Mouse (Mus musculus) forebrain, embryonic 13.5 days (tissue): ENCODE measurements at regions not wholly inside any gene's neighbourhood (a gene's known extent, or its start where the extent isn't known, plus 50 kb on each side); places are given as distances from the start of the nearest gene placed in this dataset.

Source experiments
- ATAC-seq: fragments of 200-750 bp; cut with Nextera tagmentation; 2 replicates; pipeline ENCODE4 v1.8.0; 2017
- H3K27ac ChIP-seq: fragments of 300-500 bp; sonication (generic); 2 replicates; pipeline ENCODE4 v1.5.1; 2015; ENCODE audit warnings: inconsistent platforms, mild to moderate bottlenecking, moderate library complexity
- H3K27me3 ChIP-seq: fragments of 300-500 bp; sonication (generic); 2 replicates; pipeline ENCODE4 v1.6.1; 2015; ENCODE audit warnings: mild to moderate bottlenecking, inconsistent platforms
- H3K36me3 ChIP-seq: fragments of 300-500 bp; sonication (generic); 2 replicates; pipeline ENCODE4 v1.6.1; 2015; ENCODE audit warnings: mild to moderate bottlenecking, inconsistent platforms; ENCODE audit not compliant: poor library complexity, severe bottlenecking
- H3K4me1 ChIP-seq: fragments of 300-500 bp; sonication (generic); 2 replicates; pipeline ENCODE4 v1.6.1; 2015; ENCODE audit warnings: inconsistent platforms
- H3K4me2 ChIP-seq: fragments of 300-500 bp; sonication (generic); 2 replicates; pipeline ENCODE4 v1.6.1; 2015; ENCODE audit warnings: inconsistent platforms, mild to moderate bottlenecking, moderate library complexity
- H3K4me3 ChIP-seq: fragments of 300-500 bp; sonication (generic); 2 replicates; pipeline ENCODE4 v1.5.1; 2015; ENCODE audit warnings: mild to moderate bottlenecking, inconsistent platforms
- H3K9ac ChIP-seq: fragments of 300-500 bp; sonication (generic); 2 replicates; pipeline ENCODE4 v1.6.1; 2015; ENCODE audit warnings: mild to moderate bottlenecking, inconsistent platforms
- H3K9me3 ChIP-seq: fragments of 300-500 bp; sonication (generic); replicated peaks from 2 replicates; pipeline ENCODE4 v1.6.1; 2016; ENCODE audit warnings: inconsistent platforms
- WGBS: fragments of 180-500 bp; shearing (Covaris S2); methylation state at CpG from one replicate; pipeline ENCODE4 v1.1.7; 2015; 5-methylcytosine and 5-hydroxymethylcytosine counted together

DNA sequence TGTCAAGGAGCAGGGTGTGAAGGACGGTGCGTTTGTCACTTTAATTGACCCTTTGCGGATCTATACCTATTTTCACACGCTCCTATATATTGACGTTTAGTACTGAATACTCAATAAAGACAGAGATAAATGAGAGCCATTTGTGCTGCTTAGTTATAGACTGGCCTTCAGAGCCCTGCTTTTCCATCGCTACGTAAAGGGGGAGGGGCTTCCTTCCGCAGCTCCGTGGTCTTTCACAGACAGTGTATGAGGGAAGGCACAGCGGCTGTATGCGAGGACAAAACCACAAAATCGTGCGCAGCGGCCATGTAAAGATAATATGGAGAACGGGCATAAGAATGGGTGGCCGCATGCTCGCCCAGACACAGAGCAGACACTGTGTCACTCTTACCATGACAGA, 58.4 kb upstream of the Pced1b start:
- Histone ChIP-seq H3K27me3 (no peaks in the 10 kb centered on the region), H3K4me2 (no peak overlapping the region), H3K36me3 (no peaks in the 10 kb centered on the region), H3K4me1 (no peaks in the 10 kb centered on the region), H3K4me3 (no peak overlapping the region), H3K27ac (no peak overlapping the region), H3K9me3 (no peaks in the 10 kb centered on the region), H3K9ac (no peak overlapping the region)
- 91% methylated on average over 17 of the region's 17 CpGs for WGBS
- no peak for ATAC-seq

DNA sequence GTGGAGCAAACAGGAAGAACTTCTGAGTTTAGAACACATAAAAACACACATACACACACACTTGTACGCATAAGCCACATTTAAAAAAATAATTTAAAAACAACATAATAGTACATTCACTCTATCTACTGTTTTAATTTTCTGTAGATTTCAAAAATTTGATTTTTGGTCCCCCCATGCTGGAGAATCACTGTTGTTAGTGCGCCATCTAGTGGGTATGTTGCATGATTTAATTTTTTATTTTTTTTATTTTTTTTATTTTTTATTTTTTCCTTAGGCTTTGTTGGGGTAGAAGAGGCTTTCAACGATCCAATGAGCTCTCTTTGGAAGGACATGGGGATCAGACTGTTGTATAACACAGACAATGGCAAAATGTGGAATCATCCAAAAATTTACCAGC, 59.1 kb upstream of the Pced1b start:
- no peaks in the 10 kb centered on the region for H3K4me1 ChIP-seq
- H3K4me3 ChIP-seq = no peak overlapping the region
- no peaks in the 10 kb centered on the region for H3K36me3 ChIP-seq
- no peak for ATAC-seq
- no peaks in the 10 kb centered on the region for H3K27me3 ChIP-seq
- H3K9ac ChIP-seq = no peak overlapping the region
- WGBS = 40% methylated on average over 3 of the region's 3 CpGs
- no peak overlapping the region for H3K4me2 ChIP-seq
- H3K27ac ChIP-seq = no peak overlapping the region
- H3K9me3 ChIP-seq = no peaks in the 10 kb centered on the region

DNA sequence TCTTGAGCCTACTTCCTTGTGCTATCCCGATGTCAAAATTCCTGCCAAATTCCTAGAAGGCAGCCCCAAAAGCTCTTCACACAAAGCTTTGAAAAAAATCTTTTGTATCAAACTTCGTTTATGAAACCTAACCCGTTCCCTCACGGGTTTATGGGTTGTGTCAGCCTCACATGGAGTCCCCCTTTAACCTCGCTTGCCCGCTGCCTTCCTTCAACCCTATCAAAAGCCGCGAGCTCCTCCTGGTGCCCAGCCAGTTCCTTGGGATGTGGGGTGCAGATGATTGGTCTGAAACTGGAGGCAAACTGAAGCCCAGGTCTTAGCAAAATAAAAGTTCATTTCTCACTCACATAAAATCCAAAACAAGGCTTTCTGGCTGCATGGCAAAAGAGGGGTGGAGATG, 60.9 kb upstream of the Pced1b start:
- Histone ChIP-seq H3K4me1 (peaks cover 6% of the 10 kb centered on the region), H3K9ac (no peak overlapping the region), H3K9me3 (no peaks in the 10 kb centered on the region), H3K4me3 (no peak overlapping the region), H3K36me3 (no peaks in the 10 kb centered on the region), H3K4me2 (no peak overlapping the region), H3K27me3 (no peaks in the 10 kb centered on the region), H3K27ac (no peak overlapping the region)
- ATAC-seq = no peak
- 67% methylated on average over 8 of the region's 8 CpGs for WGBS

- Histone ChIP-seq H3K4me1 (peaks cover 13% of the 10 kb centered on the region), H3K27me3 (no peaks in the 10 kb centered on the region), H3K9me3 (no peaks in the 10 kb centered on the region), H3K4me3 (no peak overlapping the region), H3K27ac (no peak overlapping the region), H3K9ac (no peak overlapping the region), H3K4me2 (no peak overlapping the region), H3K36me3 (no peaks in the 10 kb centered on the region)
- no peak for ATAC-seq
- WGBS = 61% methylated on average over 9 of the region's 9 CpGs
These were observed 64.3 kb upstream of the Pced1b start for GRCm38 (mm10) chr15:97182617-97183038.

DNA sequence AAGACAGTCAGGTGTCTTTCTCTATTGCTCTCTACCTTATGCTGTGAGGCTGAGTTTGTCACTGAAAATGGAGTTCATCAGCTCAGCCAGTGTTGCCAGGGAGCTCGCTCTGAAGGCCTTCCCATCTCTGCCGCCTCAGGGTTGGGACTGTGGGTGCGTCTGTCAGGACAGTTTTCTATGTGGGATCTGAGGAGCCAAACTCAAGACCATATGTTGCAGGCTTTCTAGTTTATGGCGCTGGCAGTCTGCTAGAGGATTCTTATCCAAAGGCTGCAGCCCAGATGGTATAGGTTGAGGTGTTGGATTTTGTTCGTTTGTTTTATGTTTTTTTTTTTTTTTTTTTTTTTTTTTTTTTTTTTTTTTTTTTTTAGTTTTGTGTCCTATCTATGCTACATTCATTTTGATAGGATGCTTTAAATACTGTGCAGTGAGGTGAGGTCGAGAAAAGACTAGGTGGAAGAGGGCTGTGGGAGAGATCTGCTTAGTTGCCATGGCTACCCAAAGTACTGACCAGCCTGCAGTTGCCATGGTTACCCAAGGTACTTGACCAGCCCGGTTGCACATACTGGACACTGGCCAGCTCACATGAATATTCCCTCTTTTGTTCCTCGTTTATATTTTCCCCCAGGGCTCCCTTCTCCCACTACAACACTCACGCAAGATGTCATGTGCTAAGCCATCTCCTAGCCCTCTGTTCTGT, 65.8 kb upstream of the Pced1b start:
- peaks cover 13% of the 10 kb centered on the region for H3K4me1 ChIP-seq
- H3K4me3 ChIP-seq = no peak overlapping the region
- H3K36me3 ChIP-seq = no peaks in the 10 kb centered on the region
- no peak overlapping the region for H3K4me2 ChIP-seq
- peak overlapping the region; percentile 35; the same call in 1 of the 2 replicates for H3K27ac ChIP-seq
- H3K27me3 ChIP-seq = no peaks in the 10 kb centered on the region
- peak; percentile 70 for ATAC-seq
- WGBS = 45% methylated on average over 9 of the region's 9 CpGs
- H3K9me3 ChIP-seq = no peaks in the 10 kb centered on the region
- H3K9ac ChIP-seq = no peak overlapping the region

DNA sequence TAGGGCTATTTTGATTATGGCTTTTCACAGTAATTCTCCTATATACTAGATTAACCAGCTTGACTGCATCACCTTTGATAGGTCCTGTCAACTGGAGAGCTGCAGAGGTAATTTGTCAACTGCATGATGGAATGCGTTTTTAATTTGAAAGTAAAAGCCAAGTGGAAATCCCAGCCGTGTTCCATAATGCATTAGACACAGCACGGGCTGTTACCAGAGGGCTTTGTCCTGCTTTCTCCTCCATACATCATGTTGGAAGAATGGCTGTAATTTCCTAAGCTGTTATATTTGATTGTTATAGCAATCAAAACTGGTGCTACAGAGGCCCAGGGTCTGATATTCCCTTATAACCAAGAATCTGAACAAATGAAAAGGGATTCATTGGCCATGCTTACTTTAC, 68.6 kb upstream of the Pced1b start:
- H3K9me3 ChIP-seq = no peaks in the 10 kb centered on the region
- H3K4me2 ChIP-seq = no peak overlapping the region
- no peaks in the 10 kb centered on the region for H3K27me3 ChIP-seq
- peak overlapping the region; percentile 69 for H3K27ac ChIP-seq
- no peak for ATAC-seq
- no peaks in the 10 kb centered on the region for H3K36me3 ChIP-seq
- 80% methylated on average over 3 of the region's 3 CpGs for WGBS
- no peak overlapping the region for H3K9ac ChIP-seq
- no peak overlapping the region for H3K4me3 ChIP-seq
- peaks cover 13% of the 10 kb centered on the region for H3K4me1 ChIP-seq

- H3K4me2 ChIP-seq = no peak overlapping the region
- no peak for ATAC-seq
- no peak overlapping the region for H3K4me3 ChIP-seq
- no peaks in the 10 kb centered on the region for H3K9me3 ChIP-seq
- WGBS = 85% methylated on average over 4 of the region's 4 CpGs
- no peaks in the 10 kb centered on the region for H3K27me3 ChIP-seq
- H3K36me3 ChIP-seq = no peaks in the 10 kb centered on the region
- H3K9ac ChIP-seq = no peak overlapping the region
- peaks cover 13% of the 10 kb centered on the region for H3K4me1 ChIP-seq
- H3K27ac ChIP-seq = no peak overlapping the region; the same call in 1 of the 2 replicates
These were observed 69.1 kb upstream of the Pced1b start for GRCm38 (mm10) chr15:97177806-97178205.

- no peak overlapping the region for H3K4me3 ChIP-seq
- H3K4me1 ChIP-seq = no peaks in the 10 kb centered on the region
- H3K9me3 ChIP-seq = no peaks in the 10 kb centered on the region
- no peak overlapping the region for H3K4me2 ChIP-seq
- no peak overlapping the region for H3K9ac ChIP-seq
- no peaks in the 10 kb centered on the region for H3K36me3 ChIP-seq
- H3K27me3 ChIP-seq = no peaks in the 10 kb centered on the region
- ATAC-seq = no peak
- H3K27ac ChIP-seq = no peak overlapping the region
- WGBS = 70% methylated on average over 5 of the region's 5 CpGs
These were observed 71.9 kb upstream of the Pced1b start for GRCm38 (mm10) chr15:97174989-97175388.

DNA sequence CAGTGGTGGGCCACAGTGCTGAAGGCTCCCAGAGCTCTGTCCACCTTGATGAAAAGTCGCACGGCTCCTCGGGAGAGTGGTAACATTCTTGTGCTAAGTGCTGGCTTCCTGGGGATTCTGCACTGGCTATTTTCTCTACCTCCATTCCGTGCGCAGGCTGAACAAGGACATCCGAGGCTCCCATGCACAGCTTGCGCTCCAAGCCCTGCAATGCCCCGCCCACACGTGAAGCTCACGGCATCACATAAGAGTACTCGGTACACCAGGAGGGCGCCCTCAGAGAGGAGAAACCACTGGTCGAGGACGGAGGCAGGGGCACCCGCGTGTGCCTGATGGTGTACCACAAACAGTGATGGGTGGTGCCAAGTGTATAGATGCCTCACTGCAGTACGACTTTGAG, 73.7 kb upstream of the Pced1b start:
- no peaks in the 10 kb centered on the region for H3K36me3 ChIP-seq
- H3K9ac ChIP-seq = no peak overlapping the region
- no peaks in the 10 kb centered on the region for H3K27me3 ChIP-seq
- no peaks in the 10 kb centered on the region for H3K9me3 ChIP-seq
- no peak overlapping the region for H3K27ac ChIP-seq
- ATAC-seq = no peak
- 79% methylated on average over 17 of the region's 17 CpGs for WGBS
- no peaks in the 10 kb centered on the region for H3K4me1 ChIP-seq
- no peak overlapping the region for H3K4me3 ChIP-seq
- no peak overlapping the region for H3K4me2 ChIP-seq

DNA sequence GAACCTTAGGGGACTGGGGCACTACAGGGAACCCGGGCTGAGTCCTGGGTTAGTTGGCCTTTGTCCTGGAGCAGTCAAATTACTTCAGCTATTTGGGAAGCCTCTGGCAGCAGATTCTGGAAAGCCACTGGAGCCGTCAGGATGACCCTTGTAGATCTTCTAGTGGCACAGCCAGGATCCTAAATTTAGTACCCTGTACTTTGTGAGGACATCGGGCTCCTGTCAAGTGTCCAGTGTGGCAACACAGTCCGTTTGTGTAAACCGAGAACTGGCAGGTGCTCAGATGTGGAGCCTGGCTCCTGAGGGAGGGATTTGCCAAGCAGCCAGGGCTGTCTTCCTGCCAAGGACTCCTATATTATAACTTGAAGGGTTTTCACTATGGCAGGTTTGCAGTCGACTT, 76.8 kb upstream of the Pced1b start:
- Histone ChIP-seq H3K36me3 (no peaks in the 10 kb centered on the region), H3K27ac (no peak overlapping the region), H3K9ac (no peak overlapping the region), H3K4me3 (no peak overlapping the region), H3K27me3 (no peaks in the 10 kb centered on the region), H3K4me1 (no peaks in the 10 kb centered on the region), H3K9me3 (no peaks in the 10 kb centered on the region), H3K4me2 (no peak overlapping the region)
- 81% methylated on average over 6 of the region's 6 CpGs for WGBS
- no peak for ATAC-seq

- 91% methylated on average over 10 of the region's 10 CpGs for WGBS
- no peak for ATAC-seq
These were observed 77.5 kb upstream of the Pced1b start for GRCm38 (mm10) chr15:97169381-97169780.

GRCm38 (mm10) chr15:97167116-97167515, 79.8 kb upstream of the Pced1b start:
- Histone ChIP-seq H3K4me2 (no peak overlapping the region), H3K9ac (no peak overlapping the region), H3K4me1 (no peaks in the 10 kb centered on the region), H3K36me3 (no peaks in the 10 kb centered on the region), H3K4me3 (no peak overlapping the region), H3K27ac (no peak overlapping the region), H3K27me3 (no peaks in the 10 kb centered on the region), H3K9me3 (no peaks in the 10 kb centered on the region)
- no peak for ATAC-seq
- WGBS = 97% methylated on average over 7 of the region's 7 CpGs

More at GRCm38 (mm10) chr15:97169381-97169780, 77.5 kb upstream of the Pced1b start:
- Histone ChIP-seq H3K4me1 (no peaks in the 10 kb centered on the region), H3K4me2 (no peak overlapping the region), H3K27ac (no peak overlapping the region), H3K36me3 (no peaks in the 10 kb centered on the region), H3K9ac (no peak overlapping the region), H3K9me3 (no peaks in the 10 kb centered on the region), H3K27me3 (no peaks in the 10 kb centered on the region), H3K4me3 (no peak overlapping the region)

DNA sequence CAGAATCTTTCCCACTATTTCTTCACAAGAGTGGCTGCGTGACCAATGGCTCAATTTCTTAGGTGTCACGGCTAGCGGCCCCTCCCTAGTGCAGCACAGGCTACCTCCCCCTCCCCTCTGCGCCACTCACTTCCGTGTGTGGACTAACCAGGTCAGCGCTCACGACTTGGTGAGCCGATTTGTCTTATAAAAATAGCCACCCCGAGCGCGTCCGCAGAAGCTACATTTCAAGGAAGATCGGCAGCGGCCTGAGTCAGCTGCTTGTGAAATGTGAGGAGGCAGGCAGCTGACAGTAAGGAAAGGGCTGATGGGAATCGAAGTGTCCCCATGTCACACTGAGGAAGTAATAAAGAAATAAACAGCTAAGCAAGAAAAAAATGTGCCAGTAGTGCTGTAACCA, 82.3 kb upstream of the Pced1b start:
- Histone ChIP-seq H3K4me3 (no peak overlapping the region), H3K27ac (no peak overlapping the region), H3K9ac (no peak overlapping the region), H3K9me3 (no peaks in the 10 kb centered on the region), H3K27me3 (no peaks in the 10 kb centered on the region), H3K36me3 (no peaks in the 10 kb centered on the region), H3K4me1 (no peaks in the 10 kb centered on the region), H3K4me2 (no peak overlapping the region)
- no peak for ATAC-seq
- 91% methylated on average over 15 of the region's 15 CpGs for WGBS
